Mouse (Mus musculus): ENCODE measurements around the gene Oasl2. TPM values are rescaled to one million over a fixed set of nuclear protein-coding genes. Genes with fewer than 3 reads are reported as not detected.
"Not testable (repeated sequence)": the region's sequence is repeated elsewhere in the genome, so short reads cannot be mapped to it uniquely, and the experiment has no call there.

The Oasl2 gene
- polyA plus RNA-seq, 1 experiment from 2014 or later: 1.8 TPM

DNA sequence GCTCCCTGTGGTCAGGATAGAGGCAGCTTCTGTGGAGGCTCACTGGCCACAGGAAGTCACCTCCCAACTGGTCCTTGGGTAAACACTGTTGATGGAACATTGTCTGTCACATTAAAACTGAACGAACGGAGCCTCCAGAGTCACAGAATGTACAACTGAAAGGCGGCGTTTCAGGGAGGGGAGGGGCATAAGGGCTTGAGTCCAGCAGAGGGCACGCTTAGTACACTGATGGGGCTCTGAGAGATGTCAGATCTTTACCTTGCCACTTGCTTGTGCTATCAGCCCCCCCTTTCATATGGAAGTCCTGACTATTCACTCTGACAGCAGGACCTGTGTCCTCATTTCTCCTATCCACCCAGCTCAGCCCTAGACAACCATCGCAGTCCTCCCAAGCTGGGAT lies 20.9 kb upstream of the Oasl2 start:
- no peaks in the 10 kb centered on the region for H3K36me3 ChIP-seq (ENCODE audit: control insufficient read depth, insufficient read depth, low read length)
- no peak overlapping the region for H3K4me3 ChIP-seq (ENCODE audit: low read depth, low read length)
- H3K27ac ChIP-seq (replicated peaks; ENCODE audit: low read depth, low read length): no peak overlapping the region
- peaks cover 7% of the 10 kb centered on the region; the same call in 1 of the 2 replicates for H3K4me1 ChIP-seq (ENCODE audit: control insufficient read depth, insufficient read depth, low read length)
- no peaks in the 10 kb centered on the region for H3K9me3 ChIP-seq (ENCODE audit: control insufficient read depth, low read length)
- WGBS: 75% methylated on average over 6 of the region's 6 CpGs
- no peak overlapping the region for H3K9ac ChIP-seq (ENCODE audit: low read length)
- no peak overlapping the region for H3K4me2 ChIP-seq (ENCODE audit: low read depth, severe bottlenecking)
- H3K27me3 ChIP-seq (ENCODE audit: control insufficient read depth, insufficient read depth, low read length): no peaks in the 10 kb centered on the region
- DNase-seq (ENCODE audit: low spot score) (no peak), ATAC-seq (ENCODE audit: insufficient number of reproducible peaks, low FRiP score, low TSS enrichment, low read depth) (no peak)

DNA sequence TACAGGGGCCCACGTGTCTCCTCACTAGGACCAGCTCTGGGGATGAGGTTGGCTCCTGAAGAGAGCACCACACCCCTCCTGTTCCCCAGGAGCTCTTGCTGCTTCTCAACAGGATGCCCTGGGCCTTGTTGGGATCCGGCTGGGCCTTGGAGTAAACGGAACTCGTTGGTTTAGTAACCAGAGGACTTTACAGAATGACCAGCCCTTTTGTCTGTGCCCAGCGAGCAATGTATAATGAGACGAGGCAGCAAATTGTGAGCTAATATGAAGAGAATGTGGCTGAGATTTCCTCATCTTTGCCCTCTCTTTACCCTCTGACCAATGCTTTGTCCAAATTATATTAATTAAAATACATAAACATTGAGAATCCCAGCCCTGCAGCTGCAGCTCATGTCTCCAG lies 20.4 kb upstream of the Oasl2 start:
- H3K27ac ChIP-seq (replicated peaks; ENCODE audit: low read depth, low read length): no peak overlapping the region

DNA sequence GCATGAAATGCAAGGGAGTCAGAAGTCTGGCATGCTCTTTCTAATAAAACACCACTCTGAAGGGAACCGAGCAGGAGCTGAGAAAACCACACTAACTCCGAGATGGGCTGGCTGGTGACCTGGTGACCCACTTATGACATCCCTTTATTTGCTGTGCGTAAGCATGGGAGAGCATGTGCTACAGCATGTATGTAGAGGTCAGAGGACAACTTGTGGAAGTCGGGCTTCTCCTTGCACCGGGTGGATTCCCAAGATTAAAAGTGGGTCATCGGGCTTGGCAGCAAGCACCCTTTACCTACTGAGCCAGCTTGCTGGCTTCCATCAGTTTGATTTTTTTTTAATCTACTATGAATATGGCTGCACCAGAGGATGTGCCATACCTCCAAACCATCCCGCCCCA lies 19.2 kb upstream of the Oasl2 start:
- H3K9me3 ChIP-seq (ENCODE audit: control insufficient read depth, low read length): no peaks in the 10 kb centered on the region
- ATAC-seq (ENCODE audit: insufficient number of reproducible peaks, low FRiP score, low TSS enrichment, low read depth): no peak
- H3K4me2 ChIP-seq (ENCODE audit: low read depth, severe bottlenecking): no peak overlapping the region; the same call in 1 of the 2 replicates
- peaks cover 7% of the 10 kb centered on the region; the same call in 1 of the 2 replicates for H3K4me1 ChIP-seq (ENCODE audit: control insufficient read depth, insufficient read depth, low read length)
- no peak overlapping the region for H3K9ac ChIP-seq (ENCODE audit: low read length)
- H3K27ac ChIP-seq (replicated peaks; ENCODE audit: low read depth, low read length): no peak overlapping the region
- DNase-seq (ENCODE audit: low spot score): no peak
- no peak overlapping the region for H3K4me3 ChIP-seq (ENCODE audit: low read depth, low read length)
- 69% methylated on average over 7 of the region's 7 CpGs for whole genome bisulfite sequencing
- no peaks in the 10 kb centered on the region for H3K36me3 ChIP-seq (ENCODE audit: control insufficient read depth, insufficient read depth, low read length)
- H3K27me3 ChIP-seq (ENCODE audit: control insufficient read depth, insufficient read depth, low read length): no peaks in the 10 kb centered on the region

More for the DNA sequence above, 20.4 kb upstream of the Oasl2 start:
- Histone ChIP-seq H3K9ac (ENCODE audit: low read length) (no peak overlapping the region), H3K4me1 (ENCODE audit: control insufficient read depth, insufficient read depth, low read length) (peaks cover 7% of the 10 kb centered on the region; the same call in 1 of the 2 replicates), H3K4me2 (ENCODE audit: low read depth, severe bottlenecking) (no peak overlapping the region), H3K4me3 (ENCODE audit: low read depth, low read length) (no peak overlapping the region), H3K27me3 (ENCODE audit: control insufficient read depth, insufficient read depth, low read length) (no peaks in the 10 kb centered on the region), H3K9me3 (ENCODE audit: control insufficient read depth, low read length) (no peaks in the 10 kb centered on the region), H3K36me3 (ENCODE audit: control insufficient read depth, insufficient read depth, low read length) (no peaks in the 10 kb centered on the region)
- WGBS: 60% methylated on average over 6 of the region's 6 CpGs
- no peak for ATAC-seq (ENCODE audit: insufficient number of reproducible peaks, low FRiP score, low TSS enrichment, low read depth)
- DNase-seq (ENCODE audit: low spot score): no peak

DNA sequence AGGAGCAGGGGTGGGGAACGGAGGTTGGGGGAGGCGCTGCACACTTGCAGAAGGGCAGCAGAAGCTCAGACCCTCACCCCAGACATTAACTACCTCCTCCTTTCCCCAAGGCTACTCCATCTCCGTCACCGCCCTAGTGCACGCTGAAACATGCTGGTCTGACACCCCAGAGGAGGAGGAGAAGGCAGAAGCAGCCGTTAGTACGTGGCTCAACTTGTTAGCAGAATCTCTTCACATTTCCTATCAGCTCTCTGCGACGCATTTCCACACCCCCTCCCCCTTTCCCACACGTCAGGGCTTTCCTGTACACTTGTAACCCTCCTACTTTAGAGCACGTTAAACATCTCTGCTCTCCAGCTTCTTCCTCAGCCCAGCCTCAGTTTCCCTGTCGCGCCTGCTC lies 17.3 kb upstream of the Oasl2 start:
- Histone ChIP-seq H3K4me1 (ENCODE audit: control insufficient read depth, insufficient read depth, low read length) (peaks cover 7% of the 10 kb centered on the region; the same call in 1 of the 2 replicates), H3K4me2 (ENCODE audit: low read depth, severe bottlenecking) (no peak overlapping the region), H3K36me3 (ENCODE audit: control insufficient read depth, insufficient read depth, low read length) (no peaks in the 10 kb centered on the region), H3K9me3 (ENCODE audit: control insufficient read depth, low read length) (no peaks in the 10 kb centered on the region), H3K4me3 (ENCODE audit: low read depth, low read length) (no peak overlapping the region), H3K27me3 (ENCODE audit: control insufficient read depth, insufficient read depth, low read length) (no peaks in the 10 kb centered on the region), H3K9ac (ENCODE audit: low read length) (no peak overlapping the region), H3K27ac (replicated peaks; ENCODE audit: low read depth, low read length) (no peak overlapping the region)
- DNase-seq (ENCODE audit: low spot score) (no peak), ATAC-seq (ENCODE audit: insufficient number of reproducible peaks, low FRiP score, low TSS enrichment, low read depth) (no peak)
- WGBS: 59% methylated on average over 13 of the region's 13 CpGs

DNA sequence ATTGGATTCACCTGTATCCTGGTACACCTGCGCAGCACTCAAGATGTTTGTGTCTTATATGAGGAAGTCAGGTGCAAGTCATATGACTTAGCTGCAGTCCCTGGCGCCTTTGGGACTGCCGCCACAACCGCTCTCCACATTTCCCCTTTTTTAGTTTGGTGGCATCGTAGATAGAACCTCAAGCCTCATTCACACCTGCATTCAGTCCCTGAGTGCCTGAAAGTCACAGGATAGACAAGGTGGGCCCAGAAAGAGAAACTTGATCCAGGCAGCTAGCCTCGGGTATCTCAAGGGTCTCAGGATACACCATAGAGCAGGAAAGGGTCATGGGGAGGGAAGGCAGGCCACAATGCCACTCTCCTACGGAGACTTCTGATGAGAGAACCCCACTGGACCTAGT lies 14.4 kb upstream of the Oasl2 start:
- not testable (repeated sequence) for ATAC-seq (ENCODE audit: insufficient number of reproducible peaks, low FRiP score, low TSS enrichment, low read depth); H3K9me3 ChIP-seq (ENCODE audit: control insufficient read depth, low read length)
- 81% methylated on average over 6 of the region's 7 CpGs for WGBS

DNA sequence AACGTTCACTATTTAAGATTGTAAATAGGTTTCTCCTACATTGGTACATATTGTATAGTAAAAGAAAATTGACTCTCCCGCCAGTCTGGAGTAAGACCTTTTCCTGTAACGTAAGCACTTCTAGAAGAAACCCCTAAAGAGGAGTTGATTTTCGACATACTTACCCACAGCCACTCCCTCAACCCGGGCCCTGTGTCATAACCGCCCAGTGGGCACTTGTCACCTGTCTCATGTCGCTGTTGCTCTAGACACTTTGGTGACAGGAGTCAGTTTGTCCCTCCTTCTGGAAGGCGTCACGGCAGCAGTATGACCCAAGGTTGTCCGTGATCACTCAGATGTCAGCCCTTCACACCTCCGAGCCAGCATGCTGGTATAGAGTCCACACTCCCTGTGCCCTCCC lies 13.7 kb upstream of the Oasl2 start:
- H3K4me3 ChIP-seq (ENCODE audit: low read depth, low read length): no peak overlapping the region
- H3K4me2 ChIP-seq (ENCODE audit: low read depth, severe bottlenecking): no peak overlapping the region
- ATAC-seq (ENCODE audit: insufficient number of reproducible peaks, low FRiP score, low TSS enrichment, low read depth): no peak
- no peaks in the 10 kb centered on the region; the same call in 1 of the 2 replicates for H3K4me1 ChIP-seq (ENCODE audit: control insufficient read depth, insufficient read depth, low read length)
- no peak for DNase-seq (ENCODE audit: low spot score)
- no peak overlapping the region for H3K9ac ChIP-seq (ENCODE audit: low read length)
- H3K9me3 ChIP-seq (ENCODE audit: control insufficient read depth, low read length): no peaks in the 10 kb centered on the region
- 82% methylated on average over 11 of the region's 11 CpGs for WGBS
- H3K27ac ChIP-seq (replicated peaks; ENCODE audit: low read depth, low read length): no peak overlapping the region
- no peaks in the 10 kb centered on the region for H3K36me3 ChIP-seq (ENCODE audit: control insufficient read depth, insufficient read depth, low read length)
- no peaks in the 10 kb centered on the region for H3K27me3 ChIP-seq (ENCODE audit: control insufficient read depth, insufficient read depth, low read length)

More for the DNA sequence above, 14.4 kb upstream of the Oasl2 start:
- not testable (repeated sequence) for H3K4me1 ChIP-seq (ENCODE audit: control insufficient read depth, insufficient read depth, low read length); DNase-seq (ENCODE audit: low spot score); H3K4me3 ChIP-seq (ENCODE audit: low read depth, low read length); H3K27ac ChIP-seq (replicated peaks; ENCODE audit: low read depth, low read length); H3K27me3 ChIP-seq (ENCODE audit: control insufficient read depth, insufficient read depth, low read length); H3K36me3 ChIP-seq (ENCODE audit: control insufficient read depth, insufficient read depth, low read length); H3K9ac ChIP-seq (ENCODE audit: low read length); H3K4me2 ChIP-seq (ENCODE audit: low read depth, severe bottlenecking)

DNA sequence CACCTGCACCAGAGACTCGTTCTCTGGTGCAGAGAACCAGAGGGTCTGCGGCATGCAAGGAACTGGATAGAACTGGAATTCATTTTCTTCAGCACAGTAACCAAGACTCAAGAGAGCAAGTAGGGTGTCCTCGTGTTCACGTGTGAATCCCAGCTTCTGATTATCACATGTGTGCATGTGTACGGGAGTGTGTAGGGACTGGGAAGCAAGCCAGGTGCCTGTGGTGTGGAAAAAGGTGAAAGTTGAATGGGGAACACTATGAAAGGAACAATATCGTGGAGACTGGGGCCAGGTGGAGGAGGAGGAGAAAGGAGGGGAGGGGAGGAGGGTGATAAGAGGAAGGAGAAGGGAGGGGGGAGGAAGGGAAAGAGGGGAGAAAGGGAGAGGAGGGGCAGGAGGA lies 9.9 kb upstream of the Oasl2 start:
- H3K9ac ChIP-seq (ENCODE audit: low read length): no peak overlapping the region
- H3K4me1 ChIP-seq (ENCODE audit: control insufficient read depth, insufficient read depth, low read length): no peaks in the 10 kb centered on the region
- H3K36me3 ChIP-seq (ENCODE audit: control insufficient read depth, insufficient read depth, low read length): no peaks in the 10 kb centered on the region
- no peaks in the 10 kb centered on the region for H3K9me3 ChIP-seq (ENCODE audit: control insufficient read depth, low read length)
- 83% methylated on average over 6 of the region's 6 CpGs for WGBS
- H3K27ac ChIP-seq (replicated peaks; ENCODE audit: low read depth, low read length): no peak overlapping the region
- DNase-seq (ENCODE audit: low spot score) (no peak), ATAC-seq (ENCODE audit: insufficient number of reproducible peaks, low FRiP score, low TSS enrichment, low read depth) (no peak)
- H3K4me3 ChIP-seq (ENCODE audit: low read depth, low read length): no peak overlapping the region
- no peaks in the 10 kb centered on the region for H3K27me3 ChIP-seq (ENCODE audit: control insufficient read depth, insufficient read depth, low read length)
- no peak overlapping the region for H3K4me2 ChIP-seq (ENCODE audit: low read depth, severe bottlenecking)

DNA sequence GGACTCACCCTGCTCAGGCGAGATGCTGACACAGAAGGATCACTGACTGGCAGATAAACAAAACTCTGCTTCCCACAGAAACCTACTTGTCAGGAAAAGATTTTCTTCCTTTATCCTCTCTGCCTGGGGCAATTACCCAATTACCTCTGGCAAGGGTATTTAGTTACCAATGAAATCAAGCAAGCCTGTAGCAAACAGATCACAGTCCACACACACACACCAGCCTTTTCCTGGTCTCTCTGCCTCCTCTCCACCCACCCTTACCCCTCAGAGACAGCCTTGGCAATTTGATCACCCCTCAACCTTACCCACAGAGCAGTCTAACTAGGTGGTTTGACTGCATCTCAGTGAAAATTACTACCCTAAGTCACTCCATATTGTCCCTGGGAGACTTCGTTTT lies 7.7 kb upstream of the Oasl2 start:
- DNase-seq (ENCODE audit: low spot score) (no peak), ATAC-seq (ENCODE audit: insufficient number of reproducible peaks, low FRiP score, low TSS enrichment, low read depth) (no peak)
- Histone ChIP-seq H3K4me1 (ENCODE audit: control insufficient read depth, insufficient read depth, low read length) (no peaks in the 10 kb centered on the region), H3K9me3 (ENCODE audit: control insufficient read depth, low read length) (no peaks in the 10 kb centered on the region), H3K36me3 (ENCODE audit: control insufficient read depth, insufficient read depth, low read length) (no peaks in the 10 kb centered on the region), H3K4me2 (ENCODE audit: low read depth, severe bottlenecking) (no peak overlapping the region), H3K27me3 (ENCODE audit: control insufficient read depth, insufficient read depth, low read length) (no peaks in the 10 kb centered on the region), H3K27ac (replicated peaks; ENCODE audit: low read depth, low read length) (no peak overlapping the region), H3K4me3 (ENCODE audit: low read depth, low read length) (no peak overlapping the region), H3K9ac (ENCODE audit: low read length) (no peak overlapping the region)
- WGBS: 83% methylated on average over 2 of the region's 2 CpGs

DNA sequence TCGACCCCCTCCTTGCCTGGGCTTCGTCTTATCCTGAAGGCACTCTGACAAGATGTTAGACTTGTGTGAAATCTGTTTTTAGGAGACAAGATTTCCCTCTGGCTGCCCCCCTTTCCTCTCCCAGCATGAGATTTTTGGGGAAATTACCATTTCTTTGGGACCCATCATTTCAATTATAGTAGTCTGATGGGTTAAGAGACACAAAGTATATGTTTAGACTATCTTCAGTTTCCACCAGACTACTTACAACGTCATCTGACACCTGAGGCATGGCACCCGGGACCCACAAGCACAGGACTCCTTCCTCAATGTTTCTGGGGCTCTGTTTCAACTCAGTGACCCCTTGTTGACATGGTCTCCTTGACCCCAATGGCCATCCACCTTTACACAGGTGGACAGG lies 1.2 kb upstream of the Oasl2 start:
- Histone ChIP-seq H3K27me3 (ENCODE audit: control insufficient read depth, insufficient read depth, low read length) (no peaks in the 10 kb centered on the region), H3K4me2 (ENCODE audit: low read depth, severe bottlenecking) (no peak overlapping the region), H3K4me1 (ENCODE audit: control insufficient read depth, insufficient read depth, low read length) (peaks cover 4% of the 10 kb centered on the region), H3K9me3 (ENCODE audit: control insufficient read depth, low read length) (no peaks in the 10 kb centered on the region), H3K27ac (replicated peaks; ENCODE audit: low read depth, low read length) (no peak overlapping the region), H3K9ac (ENCODE audit: low read length) (no peak overlapping the region), H3K36me3 (ENCODE audit: control insufficient read depth, insufficient read depth, low read length) (no peaks in the 10 kb centered on the region), H3K4me3 (ENCODE audit: low read depth, low read length) (no peak overlapping the region)
- no peak for DNase-seq (ENCODE audit: low spot score)
- WGBS: 88% methylated on average over 4 of the region's 4 CpGs
- no peak for ATAC-seq (ENCODE audit: insufficient number of reproducible peaks, low FRiP score, low TSS enrichment, low read depth)
